Mouse (Mus musculus): ENCODE measurements at regions not wholly inside any gene's neighbourhood (a gene's known extent, or its start where the extent isn't known, plus 50 kb on each side); places are given as distances from the start of the nearest gene placed in this dataset.

DNA sequence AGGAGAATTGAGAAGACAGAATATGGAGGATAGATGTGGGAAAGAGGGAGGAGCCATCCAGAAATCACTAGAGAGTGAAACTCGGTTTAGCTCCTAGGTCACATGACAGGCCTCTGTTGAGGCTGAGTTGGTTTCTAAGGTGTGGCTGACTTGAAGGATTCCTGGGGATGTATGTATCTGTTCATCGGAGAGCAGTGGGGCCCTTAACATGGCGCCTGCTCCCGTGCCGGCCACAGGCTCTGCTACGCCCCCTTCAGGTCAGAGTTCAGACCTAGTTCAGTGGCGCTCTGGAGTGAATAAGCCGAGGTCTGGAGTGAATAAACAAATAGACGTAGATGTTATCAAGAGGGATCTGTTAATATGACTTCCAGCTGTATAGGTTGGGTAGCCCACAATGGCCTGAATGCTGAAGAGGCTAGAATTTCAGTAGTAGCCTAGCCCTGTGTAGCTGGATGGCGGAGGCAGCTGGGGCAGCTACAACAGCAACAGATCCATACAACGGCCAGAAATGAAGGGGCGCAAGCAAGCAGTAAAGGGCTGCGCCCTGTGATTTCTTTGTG lies 239.4 kb downstream of the Gm10260 start:
- DNase-seq (ENCODE audit: low spot score): no peak

DNA sequence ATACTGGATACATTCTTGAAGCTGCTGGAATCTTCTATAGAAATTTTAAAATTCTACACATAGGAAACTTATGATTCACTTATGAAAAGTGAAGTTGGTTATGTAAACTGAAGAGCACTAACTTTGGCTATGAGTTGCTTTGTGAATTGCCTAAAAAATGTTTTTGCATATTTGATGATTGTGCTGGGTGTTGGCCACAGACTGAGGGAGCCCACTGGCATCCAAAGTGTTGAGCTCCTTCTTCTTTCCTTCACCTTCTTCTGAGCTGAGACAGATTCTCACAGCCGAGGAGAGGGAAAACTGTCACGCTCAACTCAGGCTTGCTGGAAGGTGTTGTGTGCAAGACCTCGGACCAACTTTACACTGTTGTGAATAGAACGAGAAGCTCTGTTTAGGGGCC lies 243.7 kb downstream of the Gm10260 start:
- no peak for DNase-seq (ENCODE audit: low spot score)

DNA sequence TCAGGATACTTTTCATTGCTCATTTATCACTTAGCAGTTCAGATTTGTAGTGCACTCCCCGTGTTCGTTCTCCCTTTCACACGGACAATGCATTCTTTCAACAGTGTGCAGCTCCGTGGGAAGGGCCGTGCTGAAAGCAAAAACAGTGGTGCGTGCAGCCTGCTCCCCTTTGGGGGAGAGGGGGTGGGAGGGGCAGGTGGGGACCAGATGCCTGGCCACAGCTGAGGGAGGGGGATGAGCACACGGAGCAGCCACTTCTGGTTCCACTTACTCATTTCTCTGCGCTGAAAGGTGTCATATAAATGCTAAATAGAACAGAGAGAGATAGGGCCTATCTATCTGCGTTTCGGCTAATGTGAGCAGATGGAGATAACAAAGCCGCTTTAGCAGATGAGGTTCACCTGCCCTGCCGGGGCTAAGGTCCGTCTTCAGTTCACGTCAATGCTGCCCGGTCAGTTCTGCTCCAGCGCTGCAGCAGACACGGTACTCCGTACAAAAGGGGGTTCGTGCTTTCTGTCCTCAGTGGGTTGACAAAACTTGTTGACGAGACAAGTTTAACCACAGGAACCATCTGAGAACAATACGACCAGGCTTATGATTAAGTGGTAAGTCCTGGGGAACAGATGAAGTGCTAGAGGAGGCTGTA lies 245.9 kb downstream of the Gm10260 start:
- no peak for DNase-seq (ENCODE audit: low spot score)

DNA sequence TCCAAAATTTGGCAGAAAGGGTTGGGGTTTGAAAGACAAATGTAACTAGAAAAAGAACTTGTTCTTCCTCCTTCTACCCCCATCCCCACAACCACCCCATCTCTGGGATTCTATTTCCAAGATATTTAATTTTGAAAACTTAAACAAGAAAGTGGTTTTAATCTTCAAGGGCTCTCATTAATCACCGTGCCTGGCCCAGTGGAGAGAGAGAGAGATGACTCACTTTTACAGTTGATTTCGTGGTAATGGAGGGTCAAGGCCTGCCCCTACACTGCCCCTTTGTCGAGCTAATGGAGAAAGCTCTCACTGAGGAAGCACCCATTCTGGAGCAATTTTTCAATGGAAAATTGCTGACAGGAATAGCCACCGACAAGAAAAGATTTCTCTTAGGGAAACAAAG lies 247.9 kb downstream of the Gm10260 start:
- no peak for DNase-seq (ENCODE audit: low spot score)

DNA sequence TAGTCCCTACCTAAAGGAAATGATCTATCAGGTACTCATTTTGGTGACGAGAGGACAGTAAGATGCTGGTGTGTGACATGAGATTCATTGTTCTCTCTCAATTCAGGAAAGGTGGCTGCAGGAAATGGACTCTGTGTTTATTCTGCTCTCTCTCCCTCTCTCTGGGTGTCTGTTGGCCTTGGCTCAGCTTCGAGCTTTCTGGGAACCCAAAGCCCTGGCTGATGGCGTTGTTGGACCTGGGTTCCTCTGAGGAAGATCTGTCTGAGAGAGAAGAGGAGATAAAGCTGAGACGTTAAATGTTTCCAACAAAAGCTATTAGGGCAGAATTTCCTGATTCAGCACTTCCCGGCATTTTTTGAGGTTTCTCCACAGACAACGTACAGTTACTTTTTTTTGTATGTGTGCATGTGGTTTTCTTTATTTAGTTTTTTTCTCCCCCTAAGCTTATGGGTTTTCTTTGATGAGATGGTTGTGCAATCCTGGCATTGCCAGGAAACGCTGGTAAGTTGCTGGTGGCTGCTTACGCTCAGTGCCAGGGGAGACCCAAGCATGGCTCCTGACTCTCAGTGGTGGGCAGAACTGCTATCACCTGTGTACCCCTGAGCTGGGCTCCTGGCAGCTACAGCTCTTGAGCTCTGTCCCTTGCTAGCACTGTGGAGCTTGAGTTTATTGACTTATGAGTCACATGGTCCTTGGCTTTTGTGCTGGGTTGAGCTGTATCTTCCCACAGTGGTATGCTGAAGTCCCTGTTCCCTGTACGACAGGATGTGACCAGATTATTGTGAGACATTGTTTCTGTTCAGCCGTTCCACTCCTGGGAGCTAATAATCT lies 249.8 kb downstream of the Gm10260 start:
- no peak for DNase-seq (ENCODE audit: low spot score)

DNA sequence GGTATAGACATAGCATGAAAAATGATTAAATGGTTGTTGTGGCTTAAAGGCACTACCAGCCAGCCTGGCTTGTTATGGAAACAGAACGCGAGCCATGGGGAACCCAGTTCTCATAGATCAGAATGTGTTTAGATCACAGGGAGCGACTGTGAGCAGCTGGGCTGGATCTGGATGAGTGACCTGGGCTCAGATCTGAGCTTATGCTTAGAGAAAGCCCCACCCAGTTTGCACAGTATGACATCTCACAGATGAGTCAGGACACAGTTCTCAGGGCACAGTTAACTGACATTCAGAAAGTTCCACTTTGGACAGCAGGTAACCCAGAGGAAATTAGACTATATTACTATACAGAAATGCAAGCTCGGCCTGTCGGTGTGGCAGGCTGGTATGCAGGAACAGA lies 255.5 kb downstream of the Gm10260 start:
- DNase-seq (ENCODE audit: low spot score): no peak

DNA sequence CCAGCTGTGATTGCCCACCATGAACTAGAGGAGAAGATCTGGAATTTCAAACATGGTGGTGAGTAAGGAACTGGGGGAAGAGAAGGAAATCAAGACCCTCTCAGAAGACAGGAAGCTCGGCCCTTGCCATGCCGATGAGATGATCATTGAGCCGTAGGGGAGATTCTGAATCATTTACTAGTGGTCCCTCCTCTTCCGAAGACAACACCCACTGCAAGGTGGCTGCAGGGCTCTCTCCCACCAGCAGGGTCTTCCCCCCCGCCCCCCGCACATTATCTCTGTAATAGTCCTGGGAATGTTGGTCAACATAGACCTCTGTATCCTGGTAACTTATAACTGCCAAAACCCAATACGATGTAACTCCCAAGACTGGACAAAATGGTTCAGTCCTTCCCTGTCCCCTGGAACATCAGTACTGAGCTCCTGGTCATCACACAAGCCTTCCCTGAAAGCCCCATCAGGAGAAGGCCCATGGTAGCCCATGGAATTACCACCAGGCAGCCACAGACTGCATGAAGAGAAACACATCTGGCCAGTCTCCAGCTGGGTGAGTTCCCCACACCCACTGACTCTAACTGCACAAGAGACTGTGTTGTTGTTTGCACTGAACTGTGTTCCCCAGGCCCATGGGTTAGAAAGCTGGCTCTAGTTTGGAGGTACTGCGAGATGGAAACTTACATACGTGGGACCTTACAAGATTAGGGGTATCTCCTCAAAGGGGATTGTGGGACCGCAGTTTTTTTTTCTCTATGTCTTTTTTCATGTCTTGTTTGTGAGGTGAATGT lies 256.3 kb downstream of the Gm10260 start:
- DNase-seq (ENCODE audit: low spot score): no peak

DNA sequence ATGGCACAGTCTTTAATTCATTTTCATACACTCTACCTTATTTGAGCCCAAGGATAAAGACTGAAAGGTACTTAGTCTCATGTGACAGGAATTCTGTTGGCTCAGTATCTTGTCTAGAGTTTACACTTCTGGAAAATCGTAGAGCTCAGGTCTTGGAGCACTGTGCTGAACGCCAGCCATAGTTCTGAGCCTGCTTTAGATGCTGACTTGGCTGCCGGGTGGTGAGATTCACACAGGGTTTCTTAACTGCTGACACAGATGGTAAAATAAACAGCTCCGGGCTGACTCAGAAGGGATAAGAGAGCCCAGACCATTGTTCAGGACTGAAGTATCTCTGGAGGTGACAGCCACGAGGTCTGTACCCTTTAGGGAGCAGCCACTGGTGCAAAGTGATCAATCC lies 257.0 kb downstream of the Gm10260 start:
- no peak for DNase-seq (ENCODE audit: low spot score)

DNA sequence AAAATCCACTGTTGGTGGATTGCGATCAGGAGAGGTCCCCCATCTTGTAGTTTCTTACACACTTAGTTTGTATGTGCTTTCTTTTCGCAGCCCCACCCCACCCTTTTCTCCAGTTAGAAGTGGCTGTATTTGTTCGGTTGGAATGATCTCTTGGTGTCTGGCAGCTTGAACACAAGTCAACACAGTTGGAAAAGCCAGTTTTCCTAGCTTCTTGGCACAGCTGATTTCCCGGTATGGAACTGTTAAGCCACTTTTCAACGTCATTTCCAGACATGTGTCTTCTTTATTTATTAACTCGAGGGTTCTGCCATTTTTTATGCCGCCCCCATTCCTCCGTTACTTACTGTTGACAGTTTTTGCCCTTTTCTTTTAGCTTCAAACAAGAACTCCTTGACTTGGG lies 259.2 kb downstream of the Enc1 start:
- DNase-seq (ENCODE audit: low spot score): no peak

DNA sequence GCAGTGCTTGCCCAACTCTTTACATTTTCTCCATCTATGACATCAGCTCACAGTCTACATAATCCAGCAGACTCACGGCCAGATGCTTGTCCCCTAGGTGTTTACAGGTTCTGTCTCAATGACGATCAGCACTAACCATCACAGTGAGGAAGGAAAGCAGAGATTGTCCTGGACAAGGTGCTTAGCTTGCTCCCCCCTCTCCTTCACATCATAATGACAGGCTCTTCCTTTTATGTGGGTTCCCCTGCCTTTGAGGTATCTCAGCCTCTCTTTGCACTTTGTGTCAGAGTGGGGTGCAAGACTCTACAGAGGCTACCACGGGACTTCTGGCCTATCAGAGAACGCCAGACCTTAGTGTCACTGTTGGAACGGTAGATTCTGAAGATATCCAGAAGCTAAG lies 258.1 kb downstream of the Enc1 start:
- DNase-seq (ENCODE audit: low spot score): no peak

DNA sequence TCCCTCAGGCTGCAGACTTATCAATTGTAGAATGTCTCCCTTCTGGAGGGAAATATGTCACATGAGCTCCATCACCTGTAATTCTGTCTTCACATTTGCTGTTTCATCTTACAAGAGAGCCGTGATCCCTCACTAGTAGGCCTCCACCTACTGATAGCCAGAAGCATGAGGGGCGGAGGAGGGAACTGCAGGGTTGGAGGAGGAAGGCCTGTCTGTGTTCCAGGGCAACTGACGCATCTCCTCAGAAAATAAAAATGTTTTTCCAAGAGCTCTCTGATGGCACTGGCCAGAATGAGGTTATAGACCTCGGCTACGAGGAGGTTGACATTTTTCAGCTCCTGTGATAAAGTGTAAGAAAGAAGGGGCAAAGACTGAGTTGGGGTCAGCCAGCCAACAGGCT lies 257.0 kb downstream of the Enc1 start:
- DNase-seq (ENCODE audit: low spot score): no peak

DNA sequence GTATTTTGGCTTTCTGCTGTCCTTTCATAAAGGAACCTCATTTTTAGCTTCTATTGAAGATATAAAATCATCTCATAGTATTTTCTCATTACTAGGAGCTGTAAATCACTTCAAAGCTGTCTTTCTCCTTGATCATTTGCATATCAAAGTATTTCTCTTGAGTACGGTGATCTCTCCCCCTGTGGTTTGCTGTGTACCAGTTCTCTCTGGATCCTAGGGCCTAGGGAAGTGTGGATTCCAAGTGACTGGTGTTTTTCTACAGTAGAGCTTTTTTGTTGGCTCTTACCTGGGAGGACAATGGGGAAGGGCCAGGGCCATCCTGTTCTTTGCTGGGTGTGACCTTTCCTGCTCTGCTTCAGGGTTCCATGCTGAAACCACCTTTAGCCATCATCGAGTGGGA lies 253.9 kb downstream of the Enc1 start:
- no peak for DNase-seq (ENCODE audit: low spot score)

DNA sequence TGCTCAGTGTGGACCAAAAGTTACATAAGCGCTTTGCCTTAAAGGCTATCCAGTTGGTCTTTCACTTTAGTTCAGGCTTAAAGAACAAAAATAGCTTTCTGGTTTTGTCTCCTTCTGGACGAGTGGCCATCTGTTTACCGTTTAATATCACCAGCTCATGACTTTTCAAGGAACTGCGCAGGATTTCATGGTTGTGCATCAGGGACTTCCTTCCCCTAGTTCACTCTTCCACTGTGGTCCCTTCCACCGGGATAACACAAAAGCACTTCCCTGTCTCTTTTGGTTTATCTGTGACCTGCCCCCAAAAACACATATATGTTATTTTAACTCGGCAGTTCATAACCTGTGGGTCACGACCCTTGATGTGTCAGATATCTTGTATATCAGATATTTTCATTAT lies 252.9 kb downstream of the Enc1 start:
- no peak for DNase-seq (ENCODE audit: low spot score)

DNA sequence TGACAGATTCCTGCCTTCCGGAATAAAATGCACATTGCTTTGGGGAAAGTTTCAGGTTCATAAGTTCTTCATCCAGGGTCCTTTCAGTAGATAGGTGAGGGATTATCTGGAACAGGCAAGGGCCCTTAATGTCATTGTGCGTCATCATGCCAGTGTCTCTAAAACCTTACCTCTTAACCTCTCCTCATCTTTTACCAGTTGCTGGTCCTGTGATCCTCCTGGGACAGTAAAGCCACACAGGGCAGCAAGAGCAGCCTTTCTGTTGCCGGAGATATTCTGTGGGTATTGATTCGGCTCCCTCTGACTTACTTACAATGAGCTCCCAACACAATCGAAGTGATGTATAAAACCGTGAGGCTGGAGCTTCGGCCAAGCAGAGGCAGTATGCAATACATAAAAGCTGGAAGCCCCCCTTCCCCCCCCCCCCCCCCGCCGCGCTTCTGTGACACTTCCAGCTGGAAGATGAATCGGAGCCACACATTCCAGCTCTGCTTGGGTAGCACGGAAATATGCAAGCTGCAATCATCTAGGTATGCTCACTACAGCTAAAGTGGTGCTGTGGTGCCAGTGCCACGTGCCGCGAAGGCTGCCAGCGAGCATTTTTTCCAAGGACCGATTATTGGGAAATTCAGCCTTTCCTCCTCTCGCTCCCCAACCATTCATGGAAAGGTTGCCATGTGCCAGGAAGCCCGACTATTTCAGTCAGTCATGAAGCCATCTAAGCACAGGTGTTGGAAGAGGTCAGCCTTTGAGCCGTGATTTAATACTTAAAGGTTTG lies 252.2 kb downstream of the Enc1 start:
- DNase-seq (ENCODE audit: low spot score): no peak

DNA sequence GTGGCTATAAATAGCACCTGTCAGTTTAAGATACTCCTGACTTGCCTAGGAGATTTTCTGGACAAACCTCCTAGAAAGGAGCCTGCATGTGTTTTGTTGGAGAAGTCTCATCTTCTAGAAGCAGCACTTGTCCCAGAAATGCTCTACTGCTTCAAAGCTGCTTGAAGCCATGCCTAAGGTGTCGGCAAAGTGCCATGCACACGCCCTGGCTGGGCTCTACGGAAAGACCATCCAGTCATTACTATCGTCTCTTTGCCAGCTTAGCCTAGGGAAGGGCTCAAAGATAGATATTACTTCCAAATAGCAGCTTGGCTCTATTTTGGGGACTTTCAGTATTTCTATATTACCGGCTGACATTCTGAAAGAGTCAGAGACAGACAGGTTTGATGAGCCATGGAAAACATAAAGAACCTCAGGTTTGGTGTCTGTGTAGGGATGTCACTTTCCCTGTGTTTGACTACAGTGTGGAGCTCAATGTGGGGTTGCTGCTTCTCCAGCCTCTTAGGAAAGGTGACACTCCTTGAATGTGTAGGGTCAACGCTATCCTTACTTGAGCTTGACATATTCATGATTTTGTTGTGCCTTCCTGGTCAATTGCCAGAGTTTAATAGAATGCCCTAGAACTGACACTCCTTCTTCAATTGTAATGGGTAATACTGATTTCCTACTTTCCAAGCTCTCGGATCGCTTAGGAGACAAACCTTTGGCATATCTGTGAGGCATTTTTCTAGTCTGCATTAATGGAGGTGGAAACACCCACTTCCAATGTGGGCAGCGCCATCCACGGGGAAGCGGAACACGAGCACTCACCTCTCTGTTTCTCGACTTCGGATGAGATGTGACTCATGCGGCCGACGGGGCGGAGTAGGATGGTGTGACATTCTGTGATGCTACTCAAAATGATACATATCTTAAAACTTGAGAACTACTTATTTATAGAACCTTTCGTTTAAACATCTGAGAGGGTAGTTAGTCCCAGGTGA lies 251.3 kb downstream of the Enc1 start:
- no peak for DNase-seq (ENCODE audit: low spot score)

DNA sequence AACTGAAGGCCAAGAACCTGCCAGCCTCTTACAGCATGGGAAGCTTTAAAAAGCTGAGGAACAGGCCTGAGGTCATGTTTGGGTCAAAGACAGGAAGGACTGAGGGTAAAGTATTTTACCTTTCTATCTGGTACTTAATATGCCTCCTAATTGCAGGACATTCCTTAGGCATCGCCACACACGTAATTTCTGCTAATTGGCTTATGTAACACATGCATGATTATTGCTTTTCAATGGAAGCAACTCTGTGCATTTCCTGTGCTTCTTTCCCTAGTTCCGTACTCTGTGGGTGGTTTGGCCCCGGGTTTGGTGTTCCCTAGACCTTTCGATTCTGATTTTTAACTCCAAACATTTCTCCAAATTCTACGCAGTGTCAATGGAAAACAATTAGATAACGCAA lies 249.2 kb downstream of the Enc1 start:
- no peak for DNase-seq (ENCODE audit: low spot score)

DNA sequence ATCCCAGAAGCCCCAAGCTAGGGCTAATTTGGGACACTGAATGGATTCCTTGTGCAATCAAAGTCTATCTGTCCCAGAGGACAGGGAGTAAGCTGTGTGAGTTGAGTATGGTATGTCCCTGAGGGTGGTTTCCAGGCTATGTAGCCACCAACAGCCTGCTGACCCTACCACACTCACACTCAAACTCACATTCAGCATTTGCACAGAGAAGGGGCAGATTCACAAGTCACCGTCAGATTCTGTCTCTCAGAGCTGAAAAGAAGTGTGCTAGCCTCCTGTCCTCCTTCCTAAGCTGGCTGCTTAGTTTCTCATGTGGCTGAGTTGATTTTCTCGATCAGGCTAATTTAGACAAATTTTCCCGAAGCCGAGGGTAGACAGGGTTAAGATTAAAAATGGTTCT lies 248.8 kb downstream of the Enc1 start:
- no peak for DNase-seq (ENCODE audit: low spot score)

DNA sequence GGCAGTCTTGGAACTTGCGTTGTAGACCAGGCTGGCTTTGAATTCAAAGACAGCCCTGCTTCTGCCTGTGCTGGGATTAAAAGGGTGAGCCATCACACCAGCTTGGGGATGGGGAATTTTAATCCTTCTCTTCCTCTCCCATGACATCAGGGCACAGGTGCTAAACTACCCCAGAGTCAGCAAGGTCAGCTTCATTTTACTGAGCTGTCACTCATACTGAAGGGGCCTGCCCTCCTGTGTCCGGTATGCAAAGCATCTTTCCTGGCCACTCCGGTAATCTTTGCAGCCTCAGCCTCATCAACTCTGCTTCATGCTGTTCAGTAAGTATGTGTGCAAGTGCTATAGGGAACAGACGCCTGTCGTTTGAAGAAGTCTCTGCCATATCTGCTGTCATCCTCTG lies 248.1 kb downstream of the Enc1 start:
- DNase-seq (ENCODE audit: low spot score): no peak

DNA sequence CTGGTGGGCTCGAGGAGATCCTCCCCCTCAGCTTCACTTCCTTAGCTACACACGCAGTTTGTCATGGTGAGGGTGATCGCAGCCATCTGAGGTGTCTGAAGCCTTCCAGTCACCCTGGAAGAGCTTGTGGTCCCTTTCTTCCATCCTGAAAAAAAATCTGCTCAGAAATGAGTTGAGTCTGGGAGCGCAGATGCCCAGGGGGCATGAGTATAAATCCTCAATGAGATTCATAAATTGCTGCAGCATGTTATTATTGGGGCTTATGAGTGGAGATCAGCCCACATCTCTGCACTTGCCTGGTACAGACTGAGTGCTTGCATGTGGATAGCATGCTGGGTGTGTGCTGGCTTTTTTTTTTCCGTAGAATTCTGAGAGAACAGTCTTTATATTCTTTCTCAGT lies 247.6 kb downstream of the Enc1 start:
- no peak for DNase-seq (ENCODE audit: low spot score)

DNA sequence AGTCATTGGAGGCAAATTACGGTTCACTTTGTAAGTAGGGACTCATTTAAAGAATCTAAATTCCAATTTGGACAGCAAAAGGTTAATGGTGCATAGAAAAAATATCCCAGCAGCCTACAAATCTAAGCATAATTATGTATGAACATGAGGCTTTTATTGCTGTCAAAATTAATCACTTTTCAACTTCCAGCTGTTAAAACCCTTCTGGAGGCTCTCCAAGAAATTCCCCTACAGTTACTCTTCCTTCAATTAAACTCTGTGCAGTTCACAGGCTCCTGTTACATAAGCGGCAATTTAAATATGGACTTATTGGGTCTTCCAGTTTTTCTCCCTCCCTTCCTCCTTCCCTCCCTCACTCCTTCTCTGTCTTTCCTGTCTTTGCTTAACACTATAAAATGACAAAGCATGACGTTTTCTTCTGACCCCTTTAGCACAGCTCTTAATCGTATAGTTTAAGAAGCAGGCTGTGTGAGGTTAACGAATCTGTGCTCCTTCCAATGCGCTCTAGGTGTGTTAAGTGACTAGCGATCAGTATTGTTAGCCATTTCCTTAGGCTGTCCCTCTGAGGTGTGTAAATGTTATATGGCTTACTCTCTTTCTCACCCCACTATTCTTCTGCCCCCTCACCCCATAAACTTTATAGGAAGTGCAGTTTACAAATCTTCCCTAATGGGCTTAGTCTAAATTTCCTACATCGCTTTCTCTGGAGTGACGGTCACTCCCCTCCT lies 247.0 kb downstream of the Enc1 start:
- DNase-seq (ENCODE audit: low spot score): no peak

Data from urinary bladder, postnatal 10 days (tissue).